In the genomic region with DNA sequence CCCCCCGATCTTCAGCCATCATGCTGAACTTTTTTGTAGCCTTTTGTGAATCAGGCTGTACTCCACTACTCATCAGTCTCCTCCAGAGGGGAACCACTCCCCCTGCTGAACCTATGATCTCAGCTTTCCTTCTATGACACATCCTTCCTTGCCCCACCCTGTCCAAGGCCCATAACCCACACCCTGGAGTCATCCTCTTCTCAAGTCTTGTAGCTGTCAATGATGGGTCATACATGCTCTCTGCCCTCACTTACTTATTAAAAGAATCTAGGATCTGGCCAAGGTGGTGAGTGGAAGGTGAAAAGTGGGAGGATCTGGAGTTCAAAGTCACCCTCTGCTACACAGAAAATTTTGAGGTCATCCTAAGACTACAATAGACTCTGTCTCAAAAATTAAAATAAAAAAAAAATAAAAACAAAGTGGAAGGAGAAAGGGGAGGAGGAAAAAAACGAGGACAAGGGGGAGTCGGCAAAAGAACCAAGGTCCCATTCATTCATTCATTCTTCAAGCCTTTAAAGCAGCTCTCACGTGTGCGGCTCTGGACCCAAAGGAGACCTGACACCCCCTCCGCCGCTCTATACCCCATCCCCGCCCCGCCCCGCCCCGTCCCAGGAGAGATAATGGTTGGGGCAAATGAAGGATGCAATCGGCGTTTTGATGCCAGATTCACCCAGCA, we compare ENCODE assay signal across 8 mouse cellular contexts. TPM values are rescaled to one million over a fixed set of nuclear protein-coding genes. Genes with fewer than 3 reads are reported as not detected.
DNase-seq lines count a peak whose midpoint lies in the region; ATAC-seq and TF ChIP-seq lines count a peak whose summit lies in the region.

No protein-coding gene starts in this region.

- H3K9me3 ChIP-seq in E14TG2a.4 (ENCODE audit: low read length), result no peaks in the 10 kb centered on the region
- no peaks in the 10 kb centered on the region for H3K9me3 ChIP-seq in hindbrain, embryonic 14.5 days (ENCODE audit: control insufficient read depth, low read length)
- H3K9me3 ChIP-seq in midbrain, embryonic 15.5 days, result no peaks in the 10 kb centered on the region

- no peak for ATAC-seq in hindbrain, embryonic 14.5 days (ENCODE audit: low FRiP score)
- 0 out of 2 replicates have a peak, but pooled peaks have one; percentile 0 for ATAC-seq in midbrain, embryonic 15.5 days (replicated peaks)
- no peak for ATAC-seq in megakaryocyte-erythroid progenitor cell, adult 5-6 weeks (replicated peaks; ENCODE audit: low FRiP score, low TSS enrichment, poor library complexity, severe bottlenecking)

- TF ChIP-seq CTCF in E14TG2a.4 (conservative IDR thresholded peaks at IDR 0.05; ENCODE audit: low read length), result no peak

- WGBS in hindbrain, embryonic 14.5 days, result 5% methylated on average over 12 of the region's 13 CpGs
- WGBS in midbrain, embryonic 15.5 days, result 7% methylated on average over 13 of the region's 13 CpGs

- peak overlapping the region; percentile 67 for H3K9ac ChIP-seq in hindbrain, embryonic 14.5 days
- H3K9ac ChIP-seq in midbrain, embryonic 15.5 days, result peak overlapping the region; percentile 58

- peaks cover 22% of the 10 kb centered on the region for H3K4me1 ChIP-seq in E14TG2a.4 (replicated peaks; ENCODE audit: low read depth, low read length)
- H3K4me1 ChIP-seq in hindbrain, embryonic 14.5 days (replicated peaks; ENCODE audit: control insufficient read depth, insufficient read depth, low read length), result peaks cover 33% of the 10 kb centered on the region
- peaks cover 37% of the 10 kb centered on the region for H3K4me1 ChIP-seq in midbrain, embryonic 15.5 days

- H3K36me3 ChIP-seq in E14TG2a.4 (ENCODE audit: insufficient read depth, low read length), result no peaks in the 10 kb centered on the region
- H3K36me3 ChIP-seq in hindbrain, embryonic 14.5 days (replicated peaks; ENCODE audit: control insufficient read depth, insufficient read depth), result no peaks in the 10 kb centered on the region; the same call in 1 of the 2 replicates
- no peaks in the 10 kb centered on the region for H3K36me3 ChIP-seq in midbrain, embryonic 15.5 days (replicated peaks)

- H3K4me2 ChIP-seq in hindbrain, embryonic 14.5 days (replicated peaks), result peak overlapping the region; percentile 54
- H3K4me2 ChIP-seq in midbrain, embryonic 15.5 days, result peak overlapping the region; percentile 62

- H3K27me3 ChIP-seq in E14TG2a.4 (ENCODE audit: insufficient read depth, low read length), result peaks cover 17% of the 10 kb centered on the region
- no peaks in the 10 kb centered on the region for H3K27me3 ChIP-seq in hindbrain, embryonic 14.5 days (ENCODE audit: control insufficient read depth, insufficient read depth, low read length)
- H3K27me3 ChIP-seq in midbrain, embryonic 15.5 days (replicated peaks), result no peaks in the 10 kb centered on the region

- peak overlapping the region; percentile 92 for H3K4me3 ChIP-seq in E14TG2a.4 (replicated peaks; ENCODE audit: low read length)
- H3K4me3 ChIP-seq in hindbrain, embryonic 14.5 days (replicated peaks; ENCODE audit: low read length), result peak overlapping the region; percentile 43
- H3K4me3 ChIP-seq in midbrain, embryonic 15.5 days, result peak overlapping the region; percentile 52

- DNase-seq in kidney, adult 9 months, result peak; percentile 29
- DNase-seq in kidney, postnatal 14 days, result no peak
- DNase-seq in cerebellum, adult 9-11 months, result peak; percentile 75
- peak; percentile 26 for DNase-seq in hindbrain, embryonic 14.5 days (ENCODE audit: low spot score)
- DNase-seq in right cerebral cortex, postnatal 36 days (ENCODE audit: low spot score in 2 of 2), result no peak

- H3K27ac ChIP-seq in hindbrain, embryonic 14.5 days, result peak overlapping the region; percentile 89
- peak overlapping the region; percentile 88 for H3K27ac ChIP-seq in midbrain, embryonic 15.5 days

RNA-seq across cellular contexts. Expression of gene Evi5l, which starts 1.1 kb away (rescaled TPM):
- polyA plus RNA-seq in hindbrain, embryonic 14.5 days (2014; fragmentation: Nextera tagmentation; extraction: Ambion mirVana), result 88.7 and 90.3 TPM in 2 replicates
- polyA plus RNA-seq in midbrain, embryonic 15.5 days (2015; fragmentation: Nextera tagmentation; extraction: Ambion mirVana), result 128 and 136 TPM in 2 replicates
- 5.0 and 9.1 TPM in 2 replicates for total RNA-seq in megakaryocyte-erythroid progenitor cell, adult 5-6 weeks (2014; fragmentation: Nextera tagmentation)
- 7.4 and 9.7 TPM in 2 replicates for total RNA-seq in megakaryocyte-erythroid progenitor cell, adult 5-6 weeks (2017)

RNA-seq across cellular contexts. Expression of gene Cd209g, which starts 31.4 kb away (rescaled TPM):
- not detected in 2 replicates for polyA plus RNA-seq in hindbrain, embryonic 14.5 days (2014; fragmentation: Nextera tagmentation; extraction: Ambion mirVana)
- not detected in 2 replicates for polyA plus RNA-seq in midbrain, embryonic 15.5 days (2015; fragmentation: Nextera tagmentation; extraction: Ambion mirVana)
- total RNA-seq in megakaryocyte-erythroid progenitor cell, adult 5-6 weeks (2014; fragmentation: Nextera tagmentation), result not detected in 2 replicates
- total RNA-seq in megakaryocyte-erythroid progenitor cell, adult 5-6 weeks (2017), result not detected in 2 replicates

RNA-seq across cellular contexts. Expression of gene Prr36, which starts 51.9 kb away (rescaled TPM):
- 58.8 and 60.8 TPM in 2 replicates for polyA plus RNA-seq in hindbrain, embryonic 14.5 days (2014; fragmentation: Nextera tagmentation; extraction: Ambion mirVana)
- polyA plus RNA-seq in midbrain, embryonic 15.5 days (2015; fragmentation: Nextera tagmentation; extraction: Ambion mirVana), result 54.7 and 61.1 TPM in 2 replicates
- total RNA-seq in megakaryocyte-erythroid progenitor cell, adult 5-6 weeks (2014; fragmentation: Nextera tagmentation), result 0.30 TPM in 1 of 2 replicates, not detected in the other
- not detected in 2 replicates for total RNA-seq in megakaryocyte-erythroid progenitor cell, adult 5-6 weeks (2017)

RNA-seq across cellular contexts. Expression of gene Cd209f, which starts 59.7 kb away (rescaled TPM):
- polyA plus RNA-seq in hindbrain, embryonic 14.5 days (2014; fragmentation: Nextera tagmentation; extraction: Ambion mirVana), result 0.20 TPM in 1 of 2 replicates, not detected in the other
- polyA plus RNA-seq in midbrain, embryonic 15.5 days (2015; fragmentation: Nextera tagmentation; extraction: Ambion mirVana), result 0.18 and 0.39 TPM in 2 replicates
- total RNA-seq in megakaryocyte-erythroid progenitor cell, adult 5-6 weeks (2014; fragmentation: Nextera tagmentation), result not detected in 2 replicates
- total RNA-seq in megakaryocyte-erythroid progenitor cell, adult 5-6 weeks (2017), result not detected in 2 replicates

Comparison
In these comparisons a context has a peak if more than half of its experiments do, and no peak if none do; other contexts are left out.
1. DNase-seq: peak in kidney, adult 9 months (single experiment), cerebellum, adult 9-11 months (single experiment) and hindbrain, embryonic 14.5 days (single experiment); none in kidney, postnatal 14 days (single experiment) and right cerebral cortex, postnatal 36 days (0 of 2).
2. Peak in every context shown above with its lines, with median percentiles within 50 percentile points of each other: H3K4me3 ChIP-seq.